Mouse (Mus musculus): ENCODE measurements at regions not wholly inside any gene's neighbourhood (a gene's known extent, or its start where the extent isn't known, plus 50 kb on each side); places are given as distances from the start of the nearest gene placed in this dataset.

GRCm38 (mm10) chr12:106308956-106309610 lies 299.1 kb downstream of the Vrk1 start:
- Histone ChIP-seq H3K4me1 (ENCODE audit: control insufficient read depth in 2 of 2, insufficient read depth in 2 of 2, low read length in 2 of 2, poor library complexity in 1 of 2) (peaks cover 2 to 3% of the 10 kb centered on the region in 2 experiments; a peak in 2 of 4 replicates), H3K4me3 (ENCODE audit: insufficient read depth in 1 of 2, low read depth in 1 of 2, low read length in 2 of 2, poor library complexity in 1 of 2, severe bottlenecking in 1 of 2) (no peak overlapping the region), H3K27ac (ENCODE audit: insufficient read depth, low read depth, low read length, poor library complexity, severe bottlenecking) (no peak overlapping the region), H3K9me3 (ENCODE audit: control insufficient read depth, insufficient read depth, low read depth, low read length) (no peaks in the 10 kb centered on the region), H3K9ac (ENCODE audit: insufficient read depth, low read depth, low read length, poor library complexity, severe bottlenecking) (no peak overlapping the region), H3K36me3 (ENCODE audit: control insufficient read depth, insufficient read depth, low read length, poor library complexity, severe bottlenecking) (no peaks in the 10 kb centered on the region)
- in situ Hi-C loops (cut with MboI; ENCODE audit: low sequenced_read_pairs in 2 of 2, unreplicated experiment in 2 of 2) = no loop called here
- DNase-seq (ENCODE audit: low read depth, low spot score) = no peak
- TF ChIP-seq CHD2 (IDR thresholded peaks at IDR 0.05; ENCODE audit: low read depth, low read length) (no peak), MAFK (IDR thresholded peaks at IDR 0.05; ENCODE audit: insufficient read depth, low read depth, low read length) (no peak), ZNF384 (IDR thresholded peaks at IDR 0.05; ENCODE audit: low read depth, low read length) (no peak), ZC3H11A (IDR thresholded peaks at IDR 0.05; ENCODE audit: borderline replicate concordance, low read depth, low read length) (no peak), HCFC1 (IDR thresholded peaks at IDR 0.05; ENCODE audit: borderline replicate concordance, insufficient read depth, low read length) (no peak)

GRCm38 (mm10) chr12:106310171-106310570 lies 300.1 kb downstream of the Vrk1 start:
- TF ChIP-seq CHD2 (IDR thresholded peaks at IDR 0.05; ENCODE audit: low read depth, low read length) (no peak), MAFK (IDR thresholded peaks at IDR 0.05; ENCODE audit: insufficient read depth, low read depth, low read length) (no peak), HCFC1 (IDR thresholded peaks at IDR 0.05; ENCODE audit: borderline replicate concordance, insufficient read depth, low read length) (no peak), ZNF384 (IDR thresholded peaks at IDR 0.05; ENCODE audit: low read depth, low read length) (no peak), ZC3H11A (IDR thresholded peaks at IDR 0.05; ENCODE audit: borderline replicate concordance, low read depth, low read length) (no peak)
- Histone ChIP-seq H3K9me3 (ENCODE audit: control insufficient read depth, insufficient read depth, low read depth, low read length) (no peaks in the 10 kb centered on the region), H3K4me3 (ENCODE audit: insufficient read depth in 1 of 2, low read depth in 1 of 2, low read length in 2 of 2, poor library complexity in 1 of 2, severe bottlenecking in 1 of 2) (peak overlapping the region in 1 of 2 experiments; percentile 75; a peak in 2 of 4 replicates), H3K27ac (ENCODE audit: insufficient read depth, low read depth, low read length, poor library complexity, severe bottlenecking) (no peak overlapping the region), H3K36me3 (ENCODE audit: control insufficient read depth, insufficient read depth, low read length, poor library complexity, severe bottlenecking) (no peaks in the 10 kb centered on the region), H3K4me1 (ENCODE audit: control insufficient read depth in 2 of 2, insufficient read depth in 2 of 2, low read length in 2 of 2, poor library complexity in 1 of 2) (peaks cover 3% of the 10 kb centered on the region in 2 experiments; a peak in 2 of 4 replicates), H3K9ac (ENCODE audit: insufficient read depth, low read depth, low read length, poor library complexity, severe bottlenecking) (no peak overlapping the region)
- in situ Hi-C loops (cut with MboI; ENCODE audit: low sequenced_read_pairs in 2 of 2, unreplicated experiment in 2 of 2) = no loop called here
- DNase-seq (ENCODE audit: low read depth, low spot score) = no peak

- H3K36me3 ChIP-seq (ENCODE audit: control insufficient read depth, insufficient read depth, low read length, poor library complexity, severe bottlenecking) = no peaks in the 10 kb centered on the region
- peak overlapping the region; percentile 58 to 75 for H3K4me3 ChIP-seq (ENCODE audit: insufficient read depth in 1 of 2, low read depth in 1 of 2, low read length in 2 of 2, poor library complexity in 1 of 2, severe bottlenecking in 1 of 2)
- H3K27ac ChIP-seq (ENCODE audit: insufficient read depth, low read depth, low read length, poor library complexity, severe bottlenecking) = no peak overlapping the region
- in situ Hi-C loops (cut with MboI; ENCODE audit: low sequenced_read_pairs in 2 of 2, unreplicated experiment in 2 of 2) = no loop called here
- peak overlapping the region; percentile 39 for H3K9ac ChIP-seq (ENCODE audit: insufficient read depth, low read depth, low read length, poor library complexity, severe bottlenecking)
- TF ChIP-seq MAFK (IDR thresholded peaks at IDR 0.05; ENCODE audit: insufficient read depth, low read depth, low read length) (no peak), HCFC1 (IDR thresholded peaks at IDR 0.05; ENCODE audit: borderline replicate concordance, insufficient read depth, low read length) (no peak), ZC3H11A (IDR thresholded peaks at IDR 0.05; ENCODE audit: borderline replicate concordance, low read depth, low read length) (no peak)
- no peak for DNase-seq (ENCODE audit: low read depth, low spot score)
- peaks cover 3 to 4% of the 10 kb centered on the region in 2 experiments; a peak in 2 of 4 replicates for H3K4me1 ChIP-seq (ENCODE audit: control insufficient read depth in 2 of 2, insufficient read depth in 2 of 2, low read length in 2 of 2, poor library complexity in 1 of 2)
- H3K9me3 ChIP-seq (ENCODE audit: control insufficient read depth, insufficient read depth, low read depth, low read length) = no peaks in the 10 kb centered on the region
These were observed 300.7 kb downstream of the Vrk1 start for GRCm38 (mm10) chr12:106310585-106311319.

- TF ChIP-seq MAFK (IDR thresholded peaks at IDR 0.05; ENCODE audit: insufficient read depth, low read depth, low read length) (no peak), ZC3H11A (IDR thresholded peaks at IDR 0.05; ENCODE audit: borderline replicate concordance, low read depth, low read length) (no peak), HCFC1 (IDR thresholded peaks at IDR 0.05; ENCODE audit: borderline replicate concordance, insufficient read depth, low read length) (no peak), ZNF384 (IDR thresholded peaks at IDR 0.05; ENCODE audit: low read depth, low read length) (no peak), CHD2 (IDR thresholded peaks at IDR 0.05; ENCODE audit: low read depth, low read length) (no peak)
- peak overlapping the region; percentile 39 for H3K9ac ChIP-seq (ENCODE audit: insufficient read depth, low read depth, low read length, poor library complexity, severe bottlenecking)
These were observed 301.3 kb downstream of the Vrk1 start for GRCm38 (mm10) chr12:106311320-106311825.

More at GRCm38 (mm10) chr12:106311320-106311825, 301.3 kb downstream of the Vrk1 start:
- Histone ChIP-seq H3K9me3 (ENCODE audit: control insufficient read depth, insufficient read depth, low read depth, low read length) (no peaks in the 10 kb centered on the region), H3K36me3 (ENCODE audit: control insufficient read depth, insufficient read depth, low read length, poor library complexity, severe bottlenecking) (no peaks in the 10 kb centered on the region), H3K27ac (ENCODE audit: insufficient read depth, low read depth, low read length, poor library complexity, severe bottlenecking) (no peak overlapping the region), H3K4me3 (ENCODE audit: insufficient read depth in 1 of 2, low read depth in 1 of 2, low read length in 2 of 2, poor library complexity in 1 of 2, severe bottlenecking in 1 of 2) (peak overlapping the region; percentile 58 to 75), H3K4me1 (ENCODE audit: control insufficient read depth in 2 of 2, insufficient read depth in 2 of 2, low read length in 2 of 2, poor library complexity in 1 of 2) (peaks cover 3 to 4% of the 10 kb centered on the region in 2 experiments; a peak in 2 of 4 replicates)
- in situ Hi-C loops (cut with MboI; ENCODE audit: low sequenced_read_pairs in 2 of 2, unreplicated experiment in 2 of 2) = no loop called here
- no peak for DNase-seq (ENCODE audit: low read depth, low spot score)

Measured in ES-E14 (cell line).